Mouse (Mus musculus): ENCODE data around the gene Gspt1. TPM values are rescaled to one million over a fixed set of nuclear protein-coding genes. Genes with fewer than 3 reads are reported as not detected.

Gene Gspt1
- polyA plus RNA-seq (2012): 189 and 198 TPM in 2 replicates

GRCm38 (mm10) chr16:11253898-11254722, at the start of gene Gspt1:
Gene Gspt1 (minus strand): TSS chr16:11254325.

GRCm38 (mm10) chr16:11202571-11203554, 51.3 kb downstream of the Gspt1 start, which contains the start of gene Rsl1d1:
Gene Rsl1d1 (minus strand): TSS chr16:11203331.

GRCm38 (mm10) chr16:11176208-11176883, 77.8 kb downstream of the Gspt1 start, which contains the start of gene Zc3h7a:
Gene Zc3h7a (minus strand): TSS chr16:11176393.

Other genes with a start within 250 kb of the Gspt1 start
- 2.7 and 3.1 TPM in 2 replicates for gene Snn, start 193.4 kb downstream of the Gspt1 start, polyA plus RNA-seq (2012)
- 293 and 314 TPM in 2 replicates for gene Litaf, start 188.2 kb downstream of the Gspt1 start, polyA plus RNA-seq (2012)
- gene Txndc11, start 119.7 kb downstream of the Gspt1 start, polyA plus RNA-seq (2012): 31.1 and 40.0 TPM in 2 replicates
- 19.0 and 31.8 TPM in 2 replicates for gene Zc3h7a, start 77.9 kb downstream of the Gspt1 start, polyA plus RNA-seq (2012)
- gene Rsl1d1, start 51.0 kb downstream of the Gspt1 start, polyA plus RNA-seq (2012): 34.4 and 42.0 TPM in 2 replicates
- not detected in 2 replicates for gene Tnfrsf17, start 59.5 kb upstream of the Gspt1 start, polyA plus RNA-seq (2012)
- 9.7 and 11.2 TPM in 2 replicates for gene Snx29, start 68.6 kb upstream of the Gspt1 start, polyA plus RNA-seq (2012)